Mouse (Mus musculus): ENCODE results near the gene Anapc2. TPM values are rescaled to one million over a fixed set of nuclear protein-coding genes. Genes with fewer than 3 reads are reported as not detected.
A peak's percentile ranks its signal among the peaks of the same experiment; 100 is the strongest.

Anapc2 gene
- total and polyA plus RNA-seq, 2 experiments from 2014 or later: 37.9 to 108 TPM

GRCm38 (mm10) chr2:25291184-25292053 is 19.1 kb downstream of the Anapc2 start:
- WGBS: 6% methylated on average over 32 of the region's 32 CpGs
- H3K9ac ChIP-seq: peak overlapping the region; percentile 48; the same call in 1 of the 2 replicates
- no peak for DNase-seq
- peaks cover 39% of the 10 kb centered on the region for H3K27me3 ChIP-seq (ENCODE audit: insufficient read depth, low read length)
- ATAC-seq: peak; percentile 0; the same call in 1 of the 2 replicates
- no peak overlapping the region for H3K27ac ChIP-seq (ENCODE audit: low read depth, low read length)
- no peak for TF ChIP-seq CTCF (IDR thresholded peaks at IDR 0.05; ENCODE audit: low read depth)
- H3K4me3 ChIP-seq (ENCODE audit: low read depth, low read length): 0 out of 2 replicates have a peak overlapping the region, but pooled peaks have one; percentile 28
- peaks cover 26% of the 10 kb centered on the region for H3K36me3 ChIP-seq (ENCODE audit: insufficient read depth)
- peak overlapping the region; percentile 60 for H3K4me2 ChIP-seq (ENCODE audit: low read depth)
- peaks cover 8% of the 10 kb centered on the region; the same call in 1 of the 2 replicates for H3K4me1 ChIP-seq (ENCODE audit: insufficient read depth)
- H3K9me3 ChIP-seq (ENCODE audit: low read length): no peaks in the 10 kb centered on the region

- H3K27me3 ChIP-seq (ENCODE audit: insufficient read depth, low read length): peaks cover 39% of the 10 kb centered on the region
- H3K9ac ChIP-seq: 0 out of 2 replicates have a peak overlapping the region, but pooled peaks have one; percentile 22
- ATAC-seq: no peak
- 14% methylated on average over 34 of the region's 43 CpGs for WGBS
- H3K4me1 ChIP-seq (ENCODE audit: insufficient read depth): peaks cover 8% of the 10 kb centered on the region; the same call in 1 of the 2 replicates
- H3K36me3 ChIP-seq (ENCODE audit: insufficient read depth): peaks cover 28% of the 10 kb centered on the region
- no peak for TF ChIP-seq CTCF (IDR thresholded peaks at IDR 0.05; ENCODE audit: low read depth)
- H3K9me3 ChIP-seq (ENCODE audit: low read length): no peaks in the 10 kb centered on the region
- H3K4me2 ChIP-seq (ENCODE audit: low read depth): peak overlapping the region; percentile 40
- H3K4me3 ChIP-seq (ENCODE audit: low read depth, low read length): peak overlapping the region; percentile 19; the same call in 1 of the 2 replicates
- no peak overlapping the region for H3K27ac ChIP-seq (ENCODE audit: low read depth, low read length)
- DNase-seq: no peak
Measured at GRCm38 (mm10) chr2:25292054-25292544, 19.8 kb downstream of the Anapc2 start.

DNA sequence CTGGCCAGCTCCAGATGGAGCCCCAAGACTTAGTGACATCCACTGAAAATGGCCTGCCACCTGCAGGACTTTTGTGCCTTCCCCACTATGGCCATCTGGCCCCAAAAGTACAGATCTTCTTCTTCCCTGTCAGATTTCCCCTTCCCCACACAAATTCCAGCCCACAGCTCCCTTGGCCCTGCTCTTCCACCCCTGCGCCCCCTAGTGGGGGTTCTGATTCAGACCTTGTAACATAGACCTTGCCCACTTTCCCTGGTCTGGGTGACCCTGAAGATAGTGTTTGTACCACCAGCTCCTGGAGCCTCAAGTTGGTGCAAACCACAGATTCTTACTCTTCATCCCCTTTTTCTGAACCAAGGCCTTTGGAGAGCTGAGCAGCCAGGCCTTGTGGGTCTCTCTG is 20.6 kb downstream of the Anapc2 start:
- Histone ChIP-seq H3K9me3 (ENCODE audit: low read length) (no peaks in the 10 kb centered on the region), H3K36me3 (ENCODE audit: insufficient read depth) (peaks cover 36% of the 10 kb centered on the region), H3K9ac (no peak overlapping the region), H3K4me2 (ENCODE audit: low read depth) (peak overlapping the region; percentile 40; the same call in 1 of the 2 replicates), H3K4me3 (ENCODE audit: low read depth, low read length) (no peak overlapping the region), H3K4me1 (ENCODE audit: insufficient read depth) (peaks cover 8% of the 10 kb centered on the region; the same call in 1 of the 2 replicates), H3K27me3 (ENCODE audit: insufficient read depth, low read length) (peaks cover 39% of the 10 kb centered on the region), H3K27ac (ENCODE audit: low read depth, low read length) (no peak overlapping the region)
- peak; percentile 61 for DNase-seq
- TF ChIP-seq CTCF (IDR thresholded peaks at IDR 0.05; ENCODE audit: low read depth): peak; percentile 85
- no peak for ATAC-seq
- 0% methylated on average over 1 of the region's 1 CpGs for WGBS

DNA sequence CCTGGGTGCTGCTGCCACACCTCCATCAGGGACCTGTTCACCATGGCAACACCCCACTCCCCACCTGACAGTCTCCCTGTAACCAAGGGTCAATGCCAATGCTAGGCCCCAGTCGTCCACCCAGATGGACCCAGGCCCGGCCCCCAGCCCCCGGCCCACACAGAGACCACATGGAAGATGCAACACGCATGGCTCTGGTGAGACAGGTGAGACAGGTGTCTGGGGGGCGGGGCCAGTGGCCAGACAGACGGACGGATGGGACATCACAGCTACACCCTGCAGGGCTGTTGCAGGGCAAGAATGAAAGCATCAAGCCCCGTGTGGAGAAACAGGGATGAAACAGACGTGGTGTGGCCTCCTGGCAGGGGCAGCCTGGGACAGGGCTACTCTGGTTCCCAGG is 21.4 kb downstream of the Anapc2 start:
- no peak overlapping the region for H3K4me2 ChIP-seq (ENCODE audit: low read depth)
- peaks cover 39% of the 10 kb centered on the region for H3K27me3 ChIP-seq (ENCODE audit: insufficient read depth, low read length)
- TF ChIP-seq CTCF (IDR thresholded peaks at IDR 0.05; ENCODE audit: low read depth): no peak
- no peak overlapping the region for H3K4me3 ChIP-seq (ENCODE audit: low read depth, low read length)
- H3K9ac ChIP-seq: no peak overlapping the region
- DNase-seq (no peak), ATAC-seq (no peak)
- no peak overlapping the region for H3K27ac ChIP-seq (ENCODE audit: low read depth, low read length)
- peaks cover 8% of the 10 kb centered on the region; the same call in 1 of the 2 replicates for H3K4me1 ChIP-seq (ENCODE audit: insufficient read depth)
- H3K36me3 ChIP-seq (ENCODE audit: insufficient read depth): peaks cover 41% of the 10 kb centered on the region
- no peaks in the 10 kb centered on the region for H3K9me3 ChIP-seq (ENCODE audit: low read length)
- WGBS: 74% methylated on average over 9 of the region's 9 CpGs

DNA sequence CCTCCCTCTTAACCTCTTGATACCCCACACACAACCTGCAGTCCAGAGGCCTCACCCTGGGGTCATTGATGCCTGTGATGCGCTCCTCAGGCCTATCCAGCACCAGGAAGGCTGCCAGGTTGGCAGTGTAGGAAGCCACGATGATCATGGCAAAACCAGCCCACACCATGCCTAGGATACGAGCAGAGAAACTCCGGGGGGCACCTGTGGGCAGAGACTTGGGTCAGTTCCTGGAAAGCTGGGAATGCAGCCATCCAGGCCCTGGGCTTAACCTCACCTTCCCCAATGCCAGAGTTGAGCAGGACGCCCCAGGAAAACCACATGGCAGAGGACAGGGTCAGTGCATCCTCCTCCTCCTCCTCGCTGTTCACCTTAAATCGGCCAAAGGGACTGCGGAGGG is 24.8 kb downstream of the Anapc2 start:
- Histone ChIP-seq H3K4me3 (ENCODE audit: low read depth, low read length) (no peak overlapping the region), H3K9me3 (ENCODE audit: low read length) (no peaks in the 10 kb centered on the region), H3K4me2 (ENCODE audit: low read depth) (no peak overlapping the region), H3K9ac (no peak overlapping the region), H3K4me1 (ENCODE audit: insufficient read depth) (no peaks in the 10 kb centered on the region), H3K36me3 (ENCODE audit: insufficient read depth) (peaks cover 44% of the 10 kb centered on the region), H3K27me3 (ENCODE audit: insufficient read depth, low read length) (peaks cover 14% of the 10 kb centered on the region), H3K27ac (ENCODE audit: low read depth, low read length) (no peak overlapping the region)
- DNase-seq (no peak), ATAC-seq (no peak)
- WGBS: 70% methylated on average over 8 of the region's 8 CpGs
- no peak for TF ChIP-seq CTCF (IDR thresholded peaks at IDR 0.05; ENCODE audit: low read depth)

- Histone ChIP-seq H3K27ac (ENCODE audit: low read depth, low read length) (no peak overlapping the region), H3K9ac (no peak overlapping the region), H3K9me3 (ENCODE audit: low read length) (no peaks in the 10 kb centered on the region), H3K4me3 (ENCODE audit: low read depth, low read length) (no peak overlapping the region), H3K4me2 (ENCODE audit: low read depth) (no peak overlapping the region), H3K27me3 (ENCODE audit: insufficient read depth, low read length) (peaks cover 6% of the 10 kb centered on the region), H3K36me3 (ENCODE audit: insufficient read depth) (peaks cover 52% of the 10 kb centered on the region), H3K4me1 (ENCODE audit: insufficient read depth) (no peaks in the 10 kb centered on the region)
- no peak for DNase-seq
- WGBS: 82% methylated on average over 10 of the region's 10 CpGs
- no peak for ATAC-seq
- no peak for TF ChIP-seq CTCF (IDR thresholded peaks at IDR 0.05; ENCODE audit: low read depth)
Measured at GRCm38 (mm10) chr2:25298046-25298445, 25.8 kb downstream of the Anapc2 start.

DNA sequence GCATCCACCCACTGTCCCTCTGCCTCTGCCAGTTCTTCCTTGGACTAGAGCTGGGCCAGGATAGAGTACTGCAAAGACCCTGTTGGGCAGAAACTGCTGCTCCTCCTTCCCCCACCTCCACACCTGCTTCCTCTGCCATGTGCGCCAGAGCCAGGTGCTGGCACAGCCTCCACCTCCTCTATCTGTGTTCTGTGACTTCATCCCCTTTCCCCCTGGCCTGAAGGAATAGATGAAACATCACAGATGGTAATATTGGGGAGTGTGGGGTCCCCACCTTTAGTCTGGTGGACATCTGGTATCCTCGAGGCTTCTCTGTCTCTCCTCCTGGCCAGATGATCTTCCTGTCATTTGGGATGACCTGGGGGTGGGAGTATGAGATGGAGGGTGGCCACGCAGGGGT is 31.2 kb downstream of the Anapc2 start:
- peaks cover 3% of the 10 kb centered on the region; the same call in 1 of the 2 replicates for H3K4me1 ChIP-seq (ENCODE audit: insufficient read depth)
- peaks cover 30% of the 10 kb centered on the region for H3K36me3 ChIP-seq (ENCODE audit: insufficient read depth)
- H3K27me3 ChIP-seq (ENCODE audit: insufficient read depth, low read length): no peaks in the 10 kb centered on the region; the same call in 1 of the 2 replicates
- 86% methylated on average over 3 of the region's 3 CpGs for WGBS
- DNase-seq (no peak), ATAC-seq (no peak)
- no peak for TF ChIP-seq CTCF (IDR thresholded peaks at IDR 0.05; ENCODE audit: low read depth)
- no peak overlapping the region for H3K4me2 ChIP-seq (ENCODE audit: low read depth)
- H3K4me3 ChIP-seq (ENCODE audit: low read depth, low read length): no peak overlapping the region
- no peaks in the 10 kb centered on the region for H3K9me3 ChIP-seq (ENCODE audit: low read length)
- H3K27ac ChIP-seq (ENCODE audit: low read depth, low read length): no peak overlapping the region
- H3K9ac ChIP-seq: no peak overlapping the region
